Mouse (Mus musculus): ENCODE results near the gene Ntrk1.
A peak's percentile ranks its signal among the peaks of the same experiment; 100 is the strongest.
"Not testable (repeated sequence)": the region's sequence is repeated elsewhere in the genome, so short reads cannot be mapped to it uniquely, and the experiment has no call there.

Gene Ntrk1

GRCm38 (mm10) chr3:87794922-87795325 lies at the start of gene Ntrk1:
Gene Ntrk1, minus strand, starts transcription at chr3:87795162.
- DNase-seq, result no peak

GRCm38 (mm10) chr3:87840858-87841257 lies 45.9 kb upstream of the Ntrk1 start:
- no peak for DNase-seq

DNA sequence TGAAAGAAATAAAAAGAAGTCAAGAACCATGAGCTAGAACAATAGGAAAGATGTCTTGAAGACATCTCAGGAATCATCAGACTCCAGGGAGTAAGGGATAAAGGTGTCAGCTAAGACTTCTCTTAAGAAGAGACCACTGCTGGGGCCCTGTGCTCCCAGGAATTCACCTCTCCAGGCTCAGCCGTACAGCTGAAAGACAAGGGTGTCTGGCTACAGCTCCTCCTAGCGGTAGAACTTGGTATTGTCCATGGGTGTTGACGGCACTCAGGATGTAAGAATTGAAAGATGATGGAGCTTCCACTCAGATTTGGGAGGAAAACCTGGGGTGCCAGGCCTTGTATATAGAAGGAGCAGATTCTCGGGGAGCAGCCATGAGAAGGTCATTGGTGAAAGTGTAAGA lies 43.7 kb upstream of the Ntrk1 start:
- no peak for DNase-seq

GRCm38 (mm10) chr3:87833482-87833881 lies 38.5 kb upstream of the Ntrk1 start:
- no peak for DNase-seq

DNA sequence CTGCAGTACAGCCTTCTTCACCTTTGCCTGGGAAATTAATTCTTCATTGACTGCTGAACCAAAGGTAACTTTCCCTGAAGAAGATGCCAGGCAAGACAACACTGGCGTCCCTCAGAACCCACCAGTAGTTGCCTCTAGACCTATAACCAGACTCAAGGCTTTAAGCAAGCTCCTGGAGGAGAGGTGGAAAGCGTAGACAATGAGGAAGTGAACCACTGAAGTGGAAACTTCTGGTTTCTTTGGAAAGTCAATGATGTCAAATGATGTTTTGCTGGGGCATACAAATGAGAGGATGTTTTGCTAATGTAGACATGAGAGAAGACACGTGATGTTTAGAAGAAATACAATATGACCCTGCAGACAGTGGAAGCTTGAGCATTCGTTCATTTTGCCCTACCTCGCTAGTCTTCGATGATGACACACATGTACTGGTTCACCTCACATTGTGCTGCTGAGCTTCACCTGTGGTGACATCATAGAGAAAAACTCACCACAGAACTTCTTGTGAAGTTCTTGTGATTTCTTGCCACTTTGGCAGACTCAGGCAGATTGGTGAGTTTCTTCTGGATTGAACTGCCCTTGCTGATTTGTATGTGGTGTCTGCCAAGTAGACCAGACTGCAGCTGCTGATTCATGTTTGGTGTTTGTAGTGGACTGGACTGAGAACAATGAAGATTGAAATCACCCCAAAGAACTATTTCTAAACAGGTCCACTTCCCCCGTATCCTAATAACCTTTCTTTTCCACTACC lies 37.3 kb upstream of the Ntrk1 start:
- DNase-seq, result no peak

DNA sequence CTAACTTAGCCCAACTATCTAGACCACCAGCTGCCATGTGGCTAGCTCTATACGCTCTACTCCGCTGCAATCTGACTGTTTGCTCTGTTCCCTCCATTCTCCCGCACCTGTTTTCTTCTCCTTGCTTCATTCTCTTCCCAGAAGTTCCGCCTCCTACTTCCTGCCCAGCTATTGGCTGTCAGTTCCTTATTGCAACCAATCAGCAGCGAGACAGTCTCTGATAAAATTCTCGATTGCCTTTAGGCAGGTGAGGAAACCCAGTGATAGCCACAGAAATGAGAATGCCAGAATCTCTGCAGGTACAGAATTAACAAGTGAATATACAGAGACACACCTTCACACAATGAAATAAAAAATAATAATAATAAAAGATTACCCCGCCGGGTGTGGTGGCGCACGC lies 34.1 kb upstream of the Ntrk1 start:
- DNase-seq, result no peak

DNA sequence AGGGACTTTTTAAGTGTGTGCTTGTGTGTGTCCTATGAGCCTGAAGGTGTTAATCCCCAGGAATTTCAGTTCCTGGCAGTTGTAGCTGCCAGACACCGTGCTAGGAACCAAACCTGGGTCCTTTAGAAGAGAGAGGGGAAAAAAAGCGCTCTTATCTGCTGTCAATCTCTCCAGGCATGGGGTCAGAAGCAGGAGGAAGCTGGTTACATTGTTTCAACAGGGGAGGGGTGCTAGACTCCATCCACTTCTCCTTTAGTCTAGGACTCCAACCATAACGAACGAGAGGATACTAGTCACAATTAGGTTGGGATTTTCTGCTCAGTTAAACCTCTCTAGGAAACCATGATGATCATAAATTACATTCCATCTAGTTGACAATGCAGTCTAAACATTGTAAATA lies 33.5 kb upstream of the Ntrk1 start:
- DNase-seq, result no peak

DNA sequence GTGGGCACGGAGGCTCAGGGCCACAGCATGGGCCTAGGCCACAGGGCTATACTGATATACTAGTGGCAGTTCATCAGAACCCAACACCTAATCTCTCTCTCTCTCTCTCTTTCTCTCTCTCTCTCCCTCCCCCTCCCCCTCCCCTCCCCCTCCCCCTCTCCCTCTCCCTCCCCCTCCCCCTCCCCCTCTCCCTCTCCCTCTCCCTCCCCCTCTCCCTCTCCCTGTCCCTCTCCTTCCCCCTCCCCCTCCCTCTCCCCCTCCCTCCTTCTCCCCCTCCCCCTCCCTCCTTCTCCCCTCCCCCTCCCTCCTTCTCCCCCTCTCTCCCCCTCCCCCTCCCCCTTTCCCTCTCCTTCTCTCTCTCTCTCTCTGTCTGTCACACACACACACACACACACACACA lies 29.2 kb upstream of the Ntrk1 start, which contains the start of gene Pear1:
TSS of gene Pear1 (minus strand) at position 101 of the 400 bp plus-strand sequence.
- not testable (repeated sequence) for DNase-seq

DNA sequence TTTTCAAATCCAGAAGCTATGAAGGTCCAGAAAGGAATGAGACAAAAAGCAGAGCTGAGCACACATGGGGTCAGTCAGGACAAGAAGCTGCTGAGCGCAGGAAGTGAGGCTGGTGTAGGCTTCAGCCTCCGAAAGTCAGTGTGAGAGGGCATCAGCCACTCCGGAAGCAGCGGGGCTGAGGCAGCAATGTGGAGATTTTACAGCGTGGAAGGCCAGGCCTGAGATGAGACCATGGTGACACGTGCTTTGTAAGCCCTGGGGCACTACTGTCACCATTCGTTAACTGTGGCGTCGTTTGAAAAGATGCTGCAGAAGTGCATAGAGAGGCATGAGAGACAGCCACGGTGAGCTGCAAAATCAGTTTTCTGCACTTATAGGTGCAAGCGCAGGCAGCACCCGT lies 23.3 kb upstream of the Ntrk1 start:
- DNase-seq, result no peak

GRCm38 (mm10) chr3:87816646-87817093 lies 21.7 kb upstream of the Ntrk1 start:
- peak; percentile 46 for DNase-seq

DNA sequence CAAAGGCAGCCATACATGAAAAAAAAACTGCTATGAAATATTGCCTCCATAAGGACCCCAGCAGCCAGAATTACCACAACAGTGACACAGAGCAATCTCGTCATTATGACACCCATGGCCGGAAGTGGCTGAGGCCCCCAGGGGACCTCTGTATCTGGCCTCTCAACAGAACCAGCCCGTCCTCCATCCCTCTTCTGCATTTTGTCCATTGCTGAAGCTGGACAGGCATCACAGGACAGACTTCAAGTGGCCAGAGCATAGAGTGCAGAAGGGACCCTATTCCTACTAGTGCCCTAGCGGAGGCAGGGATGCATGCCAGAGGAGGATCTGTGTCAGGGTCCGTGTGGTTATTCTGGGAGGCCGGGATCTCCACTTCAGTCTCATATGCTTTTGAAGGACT lies 21.2 kb upstream of the Ntrk1 start:
- DNase-seq, result no peak

- no peak for DNase-seq
Observed at GRCm38 (mm10) chr3:87812873-87813272, 17.9 kb upstream of the Ntrk1 start.

GRCm38 (mm10) chr3:87812413-87812812 lies 17.5 kb upstream of the Ntrk1 start:
- no peak for DNase-seq

- no peak for DNase-seq
Observed at GRCm38 (mm10) chr3:87811297-87811696, 16.3 kb upstream of the Ntrk1 start.

GRCm38 (mm10) chr3:87809322-87809962 lies 14.5 kb upstream of the Ntrk1 start:
- no peak for DNase-seq

DNA sequence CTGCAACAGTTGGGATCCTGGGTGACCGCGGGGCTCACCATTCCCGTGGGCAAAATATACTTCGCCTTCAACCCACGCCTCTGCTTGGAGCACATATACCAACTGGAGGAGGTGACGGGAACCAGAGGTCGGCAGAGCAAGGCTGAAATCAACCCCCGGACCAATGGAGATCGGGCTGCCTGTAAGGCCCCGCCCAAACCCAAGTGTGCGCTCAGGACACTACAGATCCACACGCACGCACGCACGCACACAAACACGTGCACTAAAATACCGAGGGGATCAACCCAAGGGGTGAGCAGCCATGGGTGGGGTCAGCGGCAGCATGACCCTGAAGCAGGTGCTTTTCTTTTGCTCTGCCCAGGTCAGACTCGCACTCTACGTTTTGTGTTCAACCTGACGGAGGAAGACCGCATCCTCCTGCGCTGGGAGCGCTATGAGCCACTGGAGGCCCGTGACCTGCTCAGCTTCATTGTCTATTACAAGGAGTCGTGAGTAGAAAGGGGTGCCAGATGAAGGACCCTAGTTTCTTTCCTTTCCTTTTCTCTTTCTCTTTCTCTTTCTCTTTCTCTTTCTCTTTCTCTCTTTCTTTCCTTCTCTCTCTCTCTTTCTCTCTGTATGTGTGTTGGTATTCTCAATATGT lies 9.2 kb upstream of the Ntrk1 start:
- DNase-seq, result no peak

GRCm38 (mm10) chr3:87801681-87802080 lies 6.7 kb upstream of the Ntrk1 start:
- peak; percentile 21 for DNase-seq

- DNase-seq, result no peak
Observed at GRCm38 (mm10) chr3:87796736-87797334, 1.9 kb upstream of the Ntrk1 start, which contains the start of gene Insrr. Gene Insrr, plus strand, starts transcription at chr3:87796951.

- DNase-seq, result peak; percentile 20
Observed at GRCm38 (mm10) chr3:87795336-87796277, 645 bp upstream of the Ntrk1 start.

GRCm38 (mm10) chr3:87789768-87790167 lies 5.2 kb downstream of the Ntrk1 start:
- no peak for DNase-seq

GRCm38 (mm10) chr3:87789248-87789647 lies 5.7 kb downstream of the Ntrk1 start:
- DNase-seq, result no peak

- DNase-seq, result no peak
Observed at GRCm38 (mm10) chr3:87785626-87786214, 9.2 kb downstream of the Ntrk1 start.
